Mouse (Mus musculus) testis, adult 2 months (tissue): ENCODE results near the gene Gabrr1. TPM values are rescaled to one million over a fixed set of nuclear protein-coding genes. Genes with fewer than 3 reads are reported as not detected.
"Not testable (repeated sequence)": the region's sequence is repeated elsewhere in the genome, so short reads cannot be mapped to it uniquely, and the experiment has no call there.

Experiments
- H3K27ac ChIP-seq: fragments of 200-500 bp; 2 replicates; pipeline ENCODE4 v1.5.1; 2012; ENCODE audit warnings: low read depth, low read length; ENCODE audit not compliant: control insufficient read depth, insufficient read depth
- H3K27me3 ChIP-seq: fragments of 200-500 bp; 2 replicates; pipeline ENCODE4 v1.6.1; 2012; ENCODE audit warnings: mild to moderate bottlenecking, low read length, moderate library complexity; ENCODE audit not compliant: control insufficient read depth, insufficient read depth
- H3K36me3 ChIP-seq: fragments of 200-500 bp; 2 replicates; pipeline ENCODE4 v1.6.1; 2012; ENCODE audit warnings: mild to moderate bottlenecking, low read length; ENCODE audit not compliant: control insufficient read depth, insufficient read depth
- H3K4me1 ChIP-seq: fragments of 200-500 bp; 2 replicates; pipeline ENCODE4 v1.6.1; 2012; ENCODE audit warnings: low read length; ENCODE audit not compliant: control insufficient read depth, insufficient read depth
- H3K4me3 ChIP-seq: fragments of 200-500 bp; 2 replicates; pipeline ENCODE4 v1.5.1; 2012; ENCODE audit warnings: low read depth, mild to moderate bottlenecking, low read length, moderate library complexity, mixed read lengths; ENCODE audit not compliant: control insufficient read depth
- CTCF ChIP-seq: fragments of 200-500 bp; IDR thresholded peaks from 2 replicates; pipeline ENCODE4 v1.5.1; 2012; ENCODE audit warnings: low read depth, mild to moderate bottlenecking, inconsistent platforms, low read length, moderate library complexity; ENCODE audit not compliant: control insufficient read depth, insufficient read depth, insufficient replicate concordance
- POLR2A ChIP-seq: fragments of 200-500 bp; IDR thresholded peaks from 2 replicates; pipeline ENCODE4 v1.6.1; 2012; ENCODE audit warnings: low read depth, mild to moderate bottlenecking, inconsistent platforms, low read length, moderate library complexity; ENCODE audit not compliant: control insufficient read depth
- polyA plus RNA-seq: library from polyadenylated mRNA; depleted of rRNA; stranded (reverse); fragments of >200 nt; gene quantifications from 2 replicates; pipeline ENCODE4 v1.2.3, GENCODE M21; 2012; rRNA removed

Gene Gabrr1
- polyA plus RNA-seq, result 0.05 TPM in 1 of 2 replicates, not detected in the other

GRCm38 (mm10) chr4:33132221-33132620 lies at the start of gene Gabrr1:
Gene Gabrr1, plus strand, starts transcription at chr4:33132521.
- TF ChIP-seq POLR2A (no peak), CTCF (no peak)
- H3K27me3 ChIP-seq, result no peaks in the 10 kb centered on the region
- H3K27ac ChIP-seq, result no peak within 1 kb of the TSS
- H3K4me1 ChIP-seq, result no peaks in the 10 kb centered on the region
- no peak within 1 kb of the TSS for H3K4me3 ChIP-seq
- H3K36me3 ChIP-seq, result no peaks in the 10 kb centered on the region

DNA sequence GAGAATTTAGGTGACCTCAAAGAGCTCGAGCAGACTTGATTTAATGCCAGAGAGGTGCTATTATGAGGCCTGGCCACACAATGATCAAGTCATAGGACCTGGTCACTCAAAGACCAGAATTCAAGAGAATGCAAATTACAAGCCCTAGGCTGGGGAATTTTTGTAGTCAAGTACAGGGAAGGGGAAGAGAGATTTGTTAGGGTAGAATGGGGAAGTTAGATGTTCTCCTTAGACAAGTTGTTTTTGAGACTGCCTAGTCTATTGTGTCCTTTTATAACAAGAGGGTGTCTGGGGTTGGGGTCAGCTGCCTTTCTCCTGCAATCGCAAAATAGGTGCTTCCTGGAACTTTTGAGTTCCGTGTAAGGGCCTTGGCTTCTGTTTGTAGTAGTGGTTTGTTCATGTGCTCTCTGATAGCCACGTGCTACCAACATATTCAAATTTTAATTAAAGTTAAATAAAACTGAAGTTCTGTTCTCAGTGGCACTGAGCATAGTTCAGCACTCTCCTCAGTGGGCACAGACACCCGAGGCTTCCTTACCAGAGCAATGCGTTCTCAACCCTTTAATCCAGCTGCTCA lies 33.1 kb upstream of the Gabrr1 start:
- H3K27me3 ChIP-seq, result no peaks in the 10 kb centered on the region
- H3K4me3 ChIP-seq, result no peak overlapping the region
- peaks cover 2% of the 10 kb centered on the region for H3K4me1 ChIP-seq
- no peak overlapping the region for H3K27ac ChIP-seq
- no peak for TF ChIP-seq CTCF
- no peak for TF ChIP-seq POLR2A
- no peaks in the 10 kb centered on the region for H3K36me3 ChIP-seq

DNA sequence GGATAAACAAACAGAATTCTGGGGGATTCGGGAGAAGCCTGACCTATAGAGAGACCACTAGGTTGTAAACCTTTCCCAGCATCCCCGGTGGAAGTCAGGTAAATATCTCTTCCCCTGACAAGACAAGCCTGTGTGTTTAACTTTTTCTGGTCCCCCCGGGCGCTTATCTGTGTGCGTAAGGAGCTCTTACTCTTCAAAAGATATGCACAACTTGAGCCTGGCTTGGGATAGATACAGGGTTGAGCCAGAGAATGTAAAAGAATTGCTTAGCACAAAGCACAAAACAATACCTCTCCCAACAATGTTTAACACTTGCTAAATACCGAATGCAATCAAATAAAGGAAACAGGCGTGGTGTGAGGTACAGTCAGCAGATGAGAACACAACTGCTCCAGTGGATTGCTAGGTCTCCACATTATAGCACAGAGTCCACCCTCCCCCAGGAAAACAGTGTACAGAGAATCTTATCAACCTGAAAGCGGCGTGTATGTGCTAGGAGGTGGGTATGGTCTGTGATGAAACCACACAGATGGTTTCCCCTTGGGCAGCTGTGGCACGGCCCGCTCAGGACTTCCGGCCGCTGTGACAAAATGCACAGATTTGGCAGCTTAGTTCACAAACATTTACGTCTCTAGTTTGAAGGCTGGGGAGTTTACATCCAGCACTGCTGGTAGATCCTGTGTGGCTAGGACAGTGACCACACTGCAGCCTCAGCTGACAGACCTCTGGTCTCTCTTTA lies 22.4 kb upstream of the Gabrr1 start:
- Histone ChIP-seq H3K4me1 (no peaks in the 10 kb centered on the region), H3K36me3 (no peaks in the 10 kb centered on the region), H3K27me3 (no peaks in the 10 kb centered on the region), H3K27ac (no peak overlapping the region), H3K4me3 (no peak overlapping the region)
- TF ChIP-seq CTCF (no peak), POLR2A (no peak)

GRCm38 (mm10) chr4:33110845-33111244 lies 21.5 kb upstream of the Gabrr1 start:
- Histone ChIP-seq H3K27me3 (no peaks in the 10 kb centered on the region), H3K4me3 (no peak overlapping the region), H3K36me3 (no peaks in the 10 kb centered on the region), H3K27ac (no peak overlapping the region), H3K4me1 (no peaks in the 10 kb centered on the region)
- TF ChIP-seq CTCF (no peak), POLR2A (no peak)

DNA sequence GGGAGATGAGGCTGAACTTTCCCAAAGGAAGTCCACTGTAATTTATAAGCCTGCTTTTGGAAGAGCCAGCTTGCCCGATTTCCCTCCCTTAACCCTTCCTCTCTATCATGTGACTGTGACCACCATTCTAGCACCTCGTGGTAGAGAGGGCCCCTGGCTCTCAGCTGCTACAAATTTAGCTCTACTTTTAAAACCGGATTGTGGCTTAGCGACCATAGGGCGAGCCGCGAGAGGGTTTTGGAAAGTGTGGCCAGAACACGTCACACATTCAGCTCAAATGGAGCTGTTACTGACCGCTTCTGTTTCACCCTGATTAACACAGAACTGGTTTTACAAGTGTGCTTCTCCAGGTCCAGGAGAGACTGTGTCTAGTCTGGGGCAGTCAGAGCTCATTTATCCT lies 21.0 kb upstream of the Gabrr1 start:
- TF ChIP-seq POLR2A, result no peak
- TF ChIP-seq CTCF, result no peak
- Histone ChIP-seq H3K4me1 (no peaks in the 10 kb centered on the region), H3K27ac (no peak overlapping the region), H3K36me3 (no peaks in the 10 kb centered on the region), H3K4me3 (no peak overlapping the region), H3K27me3 (no peaks in the 10 kb centered on the region)

DNA sequence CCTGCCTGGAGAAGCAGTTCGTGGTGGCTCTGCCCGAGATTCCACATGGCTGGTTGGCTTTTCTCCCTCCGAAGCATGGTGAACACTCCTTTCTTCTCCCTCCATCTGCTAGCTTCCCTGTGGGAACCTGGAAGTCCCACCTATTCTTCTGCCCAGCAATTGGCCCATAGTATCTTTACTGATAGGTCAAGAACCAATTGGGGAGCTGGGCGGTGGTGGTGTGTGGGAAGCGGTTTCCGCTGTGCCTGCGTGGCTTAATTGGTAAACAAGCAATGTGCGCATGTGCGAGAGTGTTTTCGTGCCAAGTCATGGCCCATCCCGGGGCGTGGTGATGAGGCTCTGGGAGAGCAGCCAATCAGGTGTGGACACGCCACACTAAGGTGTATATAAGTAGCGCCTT lies 19.5 kb upstream of the Gabrr1 start:
- not testable (repeated sequence) for H3K4me1 ChIP-seq, H3K27me3 ChIP-seq, H3K4me3 ChIP-seq, H3K36me3 ChIP-seq, H3K27ac ChIP-seq

GRCm38 (mm10) chr4:33119118-33119517 lies 13.2 kb upstream of the Gabrr1 start:
- H3K4me1 ChIP-seq, H3K27me3 ChIP-seq, H3K4me3 ChIP-seq, H3K27ac ChIP-seq, H3K36me3 ChIP-seq: not testable (repeated sequence)
- TF ChIP-seq CTCF, result peak; percentile 42; the same call in 1 of the 2 replicates
